Mouse (Mus musculus): ENCODE results near the gene Lingo1. TPM values are rescaled to one million over a fixed set of nuclear protein-coding genes. Genes with fewer than 3 reads are reported as not detected.
A peak's percentile ranks its signal among the peaks of the same experiment; 100 is the strongest.

The Lingo1 gene
- polyA plus RNA-seq, 1 experiment from 2014 or later = 8.9 TPM

DNA sequence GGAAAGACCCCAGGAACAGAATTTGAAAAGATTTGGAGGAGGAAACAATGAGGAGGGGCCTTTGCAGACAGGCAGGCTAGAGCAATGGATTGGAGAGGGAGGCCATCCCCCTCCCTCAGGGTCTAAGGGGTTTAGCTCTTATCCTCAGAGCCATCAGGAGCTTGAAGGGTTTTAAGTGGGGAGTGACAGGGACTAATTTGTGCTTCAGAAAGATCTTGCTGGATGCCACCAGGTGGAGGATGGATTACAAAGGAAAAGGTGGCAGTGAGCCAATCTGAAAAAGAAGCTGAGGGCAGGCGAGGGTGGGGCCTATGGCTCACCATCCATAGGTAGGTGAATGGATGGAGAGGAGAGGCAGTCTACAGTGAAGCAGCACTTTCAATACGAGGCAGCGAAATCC lies 105.0 kb downstream of the Lingo1 start:
- H3K4me3 ChIP-seq (replicated peaks) = no peak overlapping the region
- H3K36me3 ChIP-seq = no peaks in the 10 kb centered on the region
- 60% methylated on average over 3 of the region's 3 CpGs for WGBS
- ATAC-seq (ENCODE audit: insufficient number of reproducible peaks, low FRiP score, low TSS enrichment, low read depth) = no peak
- H3K27me3 ChIP-seq = no peaks in the 10 kb centered on the region
- no peaks in the 10 kb centered on the region for H3K9me3 ChIP-seq (replicated peaks)
- no peak overlapping the region for H3K27ac ChIP-seq (replicated peaks)
- H3K9ac ChIP-seq = no peak overlapping the region
- peaks cover 39% of the 10 kb centered on the region for H3K4me1 ChIP-seq
- H3K4me2 ChIP-seq (replicated peaks) = no peak overlapping the region

DNA sequence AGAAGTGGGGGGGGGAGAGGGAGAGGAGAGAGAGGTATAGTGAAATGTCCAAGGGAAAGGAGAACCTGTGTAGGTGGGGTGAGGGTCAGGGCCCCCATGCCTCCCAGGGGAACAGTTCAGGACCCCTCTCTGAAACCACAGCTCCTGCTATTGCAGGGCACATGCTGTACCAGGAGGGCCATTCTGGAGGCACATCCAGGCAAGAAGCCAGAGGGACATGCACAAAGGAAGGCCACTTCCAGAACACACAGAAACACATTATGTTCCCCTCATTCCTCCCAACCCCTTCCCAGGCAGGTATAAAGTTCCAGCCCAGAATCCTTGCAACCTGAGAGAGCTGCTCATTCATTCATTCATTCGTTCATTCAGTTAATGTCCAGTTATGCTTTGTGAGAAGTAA lies 105.6 kb downstream of the Lingo1 start:
- Histone ChIP-seq H3K4me3 (replicated peaks) (no peak overlapping the region), H3K36me3 (no peaks in the 10 kb centered on the region), H3K27ac (replicated peaks) (no peak overlapping the region), H3K4me2 (replicated peaks) (no peak overlapping the region), H3K4me1 (peaks cover 44% of the 10 kb centered on the region), H3K9ac (no peak overlapping the region), H3K9me3 (replicated peaks) (no peaks in the 10 kb centered on the region), H3K27me3 (no peaks in the 10 kb centered on the region)
- WGBS = 65% methylated on average over 1 of the region's 1 CpGs
- no peak for ATAC-seq (ENCODE audit: insufficient number of reproducible peaks, low FRiP score, low TSS enrichment, low read depth)

DNA sequence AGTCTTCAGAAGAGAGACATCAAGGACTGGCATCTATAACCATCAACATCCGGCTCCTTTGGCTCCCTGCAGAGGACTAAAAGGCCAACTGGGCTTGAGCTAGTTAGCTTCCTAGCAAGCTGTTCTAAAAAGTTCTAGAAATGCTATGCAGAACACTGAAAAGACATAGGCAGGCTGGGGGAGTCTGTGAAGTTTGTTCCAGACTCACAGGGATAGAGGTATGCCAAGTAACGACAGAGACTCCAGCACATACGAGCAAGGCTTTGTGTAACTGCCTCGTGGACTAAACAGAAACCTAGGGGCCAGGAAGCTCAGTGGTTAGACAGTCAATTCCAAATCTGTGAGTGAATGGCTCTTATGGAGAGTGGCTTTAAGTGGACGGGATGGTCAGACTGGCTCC lies 108.8 kb downstream of the Lingo1 start:
- no peaks in the 10 kb centered on the region for H3K36me3 ChIP-seq
- WGBS = 57% methylated on average over 5 of the region's 5 CpGs
- H3K27ac ChIP-seq (replicated peaks) = peak overlapping the region; percentile 81

DNA sequence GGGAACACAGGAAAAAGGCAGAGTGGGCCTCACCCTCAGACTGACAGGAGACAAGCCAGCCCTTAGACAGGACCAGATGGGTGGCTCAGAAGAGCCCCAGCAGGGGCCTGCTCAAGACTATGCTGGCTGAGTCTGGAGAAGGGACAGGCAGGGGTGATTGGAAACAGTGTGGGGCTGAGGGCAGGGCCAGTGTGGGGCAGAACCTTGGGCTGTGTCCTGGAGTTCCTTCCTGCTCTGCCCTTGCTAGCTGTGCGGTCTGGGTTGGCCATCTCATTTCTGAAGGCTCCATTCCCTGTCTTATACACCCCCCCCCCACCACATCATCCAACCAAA lies 109.2 kb downstream of the Lingo1 start:
- Histone ChIP-seq H3K4me2 (replicated peaks) (peak overlapping the region; percentile 19), H3K27me3 (no peaks in the 10 kb centered on the region), H3K9me3 (replicated peaks) (no peaks in the 10 kb centered on the region), H3K4me1 (peaks cover 44% of the 10 kb centered on the region), H3K27ac (replicated peaks) (peak overlapping the region; percentile 81), H3K4me3 (replicated peaks) (no peak overlapping the region), H3K36me3 (no peaks in the 10 kb centered on the region), H3K9ac (no peak overlapping the region)
- 60% methylated on average over 1 of the region's 1 CpGs for WGBS
- peak; percentile 72 for ATAC-seq (ENCODE audit: insufficient number of reproducible peaks, low FRiP score, low TSS enrichment, low read depth)

More for the DNA sequence above, 108.8 kb downstream of the Lingo1 start:
- H3K4me3 ChIP-seq (replicated peaks) = no peak overlapping the region
- no peaks in the 10 kb centered on the region for H3K27me3 ChIP-seq
- no peaks in the 10 kb centered on the region for H3K9me3 ChIP-seq (replicated peaks)
- H3K9ac ChIP-seq = no peak overlapping the region
- no peak overlapping the region for H3K4me2 ChIP-seq (replicated peaks)
- ATAC-seq (ENCODE audit: insufficient number of reproducible peaks, low FRiP score, low TSS enrichment, low read depth) = no peak
- peaks cover 44% of the 10 kb centered on the region for H3K4me1 ChIP-seq

DNA sequence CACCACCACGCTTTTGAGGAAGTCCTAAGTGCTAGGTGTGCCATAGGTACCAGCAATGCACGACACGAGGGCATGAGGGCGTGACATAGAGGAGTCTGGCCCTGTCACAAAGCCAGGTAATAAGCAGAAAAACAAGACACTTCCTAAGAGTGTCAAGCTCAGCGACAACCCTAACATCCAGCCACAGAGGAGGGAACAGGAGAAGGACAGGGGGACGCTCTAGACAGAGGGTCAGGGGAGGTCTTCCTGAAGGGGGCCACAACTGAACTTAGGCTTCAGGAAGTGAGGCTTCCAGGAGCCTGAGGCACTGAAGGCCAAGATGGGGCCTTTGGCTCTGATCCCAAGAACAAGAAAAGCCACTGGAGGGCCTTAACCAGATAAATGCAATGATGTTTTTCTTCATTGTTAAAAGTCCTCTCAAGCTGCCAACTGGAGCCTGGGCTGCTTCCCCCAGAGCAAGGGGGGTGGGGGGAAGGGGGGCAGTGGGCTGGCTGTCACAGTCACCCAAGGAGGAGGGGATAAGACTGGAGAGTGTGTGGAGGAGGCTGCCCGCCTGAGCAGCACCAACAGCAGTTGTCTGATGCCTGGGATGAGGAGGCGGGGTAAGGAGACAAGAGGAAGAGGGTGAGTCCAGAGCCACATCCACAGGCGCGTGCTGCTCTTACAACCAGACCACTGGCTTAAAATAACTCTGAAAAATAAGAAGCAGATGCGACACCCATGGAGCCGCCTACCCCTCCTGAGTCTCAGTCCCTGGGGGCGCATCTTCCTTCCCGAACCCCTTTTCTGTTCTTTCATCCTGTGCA lies 109.7 kb downstream of the Lingo1 start:
- H3K4me2 ChIP-seq (replicated peaks) = peak overlapping the region; percentile 19
- no peak overlapping the region for H3K4me3 ChIP-seq (replicated peaks)
- H3K36me3 ChIP-seq = no peaks in the 10 kb centered on the region
- ATAC-seq (ENCODE audit: insufficient number of reproducible peaks, low FRiP score, low TSS enrichment, low read depth) = peak; percentile 91
- WGBS = 27% methylated on average over 14 of the region's 14 CpGs
- H3K4me1 ChIP-seq = peaks cover 44% of the 10 kb centered on the region
- H3K9ac ChIP-seq = no peak overlapping the region
- H3K27ac ChIP-seq (replicated peaks) = peak overlapping the region; percentile 81
- no peaks in the 10 kb centered on the region for H3K27me3 ChIP-seq
- H3K9me3 ChIP-seq (replicated peaks) = no peaks in the 10 kb centered on the region

DNA sequence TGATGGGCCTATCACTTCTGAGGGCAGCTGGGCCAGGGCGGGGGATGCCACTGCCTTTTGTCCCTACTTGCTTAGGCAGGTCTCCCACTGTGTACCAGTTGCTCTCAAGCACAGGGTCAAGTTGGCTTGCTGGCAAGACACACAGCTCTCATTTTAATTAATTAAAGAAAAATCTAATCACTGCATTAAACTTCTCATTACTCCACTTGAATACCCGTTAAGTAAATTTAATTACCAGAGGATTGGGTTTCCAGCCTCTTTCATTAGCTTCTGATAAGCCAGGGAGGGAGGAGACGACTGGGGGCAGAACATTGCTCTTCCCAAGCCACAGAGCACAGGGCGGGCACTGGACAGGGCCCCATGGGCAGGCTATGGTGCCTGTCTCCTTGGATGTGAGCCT lies 113.4 kb downstream of the Lingo1 start:
- Histone ChIP-seq H3K27me3 (no peaks in the 10 kb centered on the region), H3K9me3 (replicated peaks) (no peaks in the 10 kb centered on the region), H3K4me2 (replicated peaks) (no peak overlapping the region), H3K27ac (replicated peaks) (no peak overlapping the region), H3K4me3 (replicated peaks) (no peak overlapping the region), H3K36me3 (no peaks in the 10 kb centered on the region), H3K9ac (no peak overlapping the region), H3K4me1 (peaks cover 21% of the 10 kb centered on the region)
- WGBS = 45% methylated on average over 4 of the region's 4 CpGs
- no peak for ATAC-seq (ENCODE audit: insufficient number of reproducible peaks, low FRiP score, low TSS enrichment, low read depth)

DNA sequence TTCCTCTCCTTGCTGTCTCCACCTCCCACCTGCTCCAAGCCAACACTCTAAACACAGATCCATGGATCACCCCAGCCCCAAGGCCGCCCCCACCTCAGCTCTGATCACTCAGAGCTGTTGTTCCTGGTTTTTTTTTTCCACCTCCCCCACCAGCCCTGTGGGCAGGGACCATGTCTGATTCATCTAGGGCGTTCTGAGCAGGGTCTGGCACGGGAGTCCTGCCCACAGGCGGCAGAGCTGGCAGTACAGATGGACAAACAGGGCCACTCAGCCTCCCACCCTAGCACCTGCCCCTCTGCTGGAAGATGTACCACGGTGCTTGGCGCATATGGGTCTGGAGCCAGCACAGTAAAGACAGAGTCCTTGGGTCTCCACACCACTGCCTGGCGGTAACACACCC lies 114.3 kb downstream of the Lingo1 start:
- H3K9ac ChIP-seq = no peak overlapping the region
- no peaks in the 10 kb centered on the region for H3K9me3 ChIP-seq (replicated peaks)
- H3K36me3 ChIP-seq = no peaks in the 10 kb centered on the region
- no peak overlapping the region for H3K4me3 ChIP-seq (replicated peaks)
- WGBS = 76% methylated on average over 7 of the region's 7 CpGs
- peaks cover 12% of the 10 kb centered on the region for H3K4me1 ChIP-seq
- H3K4me2 ChIP-seq (replicated peaks) = no peak overlapping the region
- H3K27ac ChIP-seq (replicated peaks) = no peak overlapping the region
- no peaks in the 10 kb centered on the region for H3K27me3 ChIP-seq
- ATAC-seq (ENCODE audit: insufficient number of reproducible peaks, low FRiP score, low TSS enrichment, low read depth) = no peak

DNA sequence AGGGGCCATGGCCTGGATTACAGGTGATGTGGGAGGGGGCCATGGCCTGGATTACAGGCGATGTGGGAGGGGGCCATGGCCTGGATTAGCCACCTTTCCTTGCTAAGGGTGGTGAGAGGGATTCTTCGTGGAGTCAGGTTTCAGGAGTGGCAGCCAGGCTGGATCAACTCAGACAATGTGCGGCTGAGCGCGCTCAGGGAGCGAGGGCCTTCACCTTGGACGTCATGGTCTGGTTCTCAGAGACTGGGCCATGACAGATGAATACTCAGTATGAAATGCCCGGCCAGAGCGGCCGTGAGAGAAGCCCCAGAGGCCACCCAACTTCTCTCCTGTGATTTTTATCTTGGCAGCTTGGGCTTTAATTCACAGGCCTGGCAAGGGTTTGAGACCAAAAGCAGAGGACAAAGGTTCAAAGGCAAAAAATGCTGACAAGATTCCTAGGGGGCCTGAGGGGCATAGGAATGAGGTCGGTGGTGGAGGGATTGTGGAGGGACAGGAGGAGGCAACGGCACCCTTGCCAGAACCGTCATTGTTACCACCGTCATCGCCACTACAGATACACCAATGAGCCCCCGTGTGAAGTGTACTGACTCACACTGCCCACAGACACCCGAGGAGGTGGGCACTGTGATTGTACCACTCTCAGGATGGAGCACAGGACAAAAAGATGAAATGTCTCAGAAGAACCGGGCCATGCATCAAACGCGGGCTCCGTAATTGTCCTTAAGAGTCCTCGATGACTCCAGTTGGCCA lies 117.2 kb downstream of the Lingo1 start:
- no peak overlapping the region for H3K27ac ChIP-seq (replicated peaks)
- no peaks in the 10 kb centered on the region for H3K36me3 ChIP-seq
- no peaks in the 10 kb centered on the region for H3K27me3 ChIP-seq
- 87% methylated on average over 22 of the region's 22 CpGs for WGBS
- no peaks in the 10 kb centered on the region for H3K4me1 ChIP-seq
- no peak overlapping the region for H3K4me2 ChIP-seq (replicated peaks)
- no peak overlapping the region for H3K9ac ChIP-seq
- ATAC-seq (ENCODE audit: insufficient number of reproducible peaks, low FRiP score, low TSS enrichment, low read depth) = no peak
- no peaks in the 10 kb centered on the region for H3K9me3 ChIP-seq (replicated peaks)
- H3K4me3 ChIP-seq (replicated peaks) = no peak overlapping the region

DNA sequence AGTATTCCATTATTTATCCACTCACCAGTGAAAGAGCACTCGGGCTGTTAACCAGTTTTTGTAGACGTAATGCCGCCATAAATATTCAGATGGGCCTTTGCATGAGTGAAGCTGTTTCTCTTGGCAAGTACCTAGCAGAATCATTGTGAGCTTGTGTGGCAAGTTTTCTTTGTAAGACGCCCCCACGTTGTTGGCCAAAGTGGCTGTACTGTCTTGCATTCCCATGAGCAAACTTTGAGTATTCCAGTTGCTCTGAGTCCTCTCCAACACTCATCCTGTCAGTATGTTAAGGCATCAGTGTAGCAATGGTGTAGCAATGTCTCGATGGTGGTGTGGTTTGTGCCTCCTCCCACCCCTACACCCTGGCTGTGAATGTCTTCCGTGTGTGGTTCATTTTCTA lies 120.6 kb downstream of the Lingo1 start:
- H3K4me3 ChIP-seq (replicated peaks) = no peak overlapping the region
- ATAC-seq (ENCODE audit: insufficient number of reproducible peaks, low FRiP score, low TSS enrichment, low read depth) = no peak
- WGBS = 89% methylated on average over 7 of the region's 7 CpGs

DNA sequence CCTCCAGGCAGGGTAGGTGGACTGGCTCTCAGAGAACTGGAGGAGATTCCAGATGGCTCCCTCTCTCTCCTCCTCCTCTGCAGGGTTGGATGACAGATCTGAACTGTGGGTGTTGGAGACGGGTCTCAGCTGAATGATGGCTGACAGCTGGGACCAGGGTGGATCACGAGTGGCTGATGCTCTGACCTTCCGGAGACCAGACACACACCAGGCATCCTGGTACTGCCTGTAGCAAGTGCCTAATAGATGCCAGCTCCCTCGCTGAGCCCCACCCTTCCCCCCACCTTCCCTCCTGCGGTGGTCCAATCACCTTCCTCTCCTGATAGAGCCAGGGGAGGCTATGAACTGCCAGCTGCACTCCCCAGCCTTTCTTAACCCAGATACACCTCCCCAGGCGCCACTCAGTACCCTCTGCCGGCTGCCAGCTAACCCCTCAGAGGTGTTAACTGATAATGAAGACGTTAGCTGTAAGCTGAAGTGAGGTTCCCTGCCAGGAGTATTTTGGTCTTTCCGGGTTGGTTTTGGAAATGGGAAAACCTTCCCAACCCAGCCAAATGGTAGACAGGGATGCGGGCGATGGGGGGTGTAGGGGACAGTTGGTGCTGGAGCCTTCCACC lies 126.6 kb downstream of the Lingo1 start:
- H3K36me3 ChIP-seq = no peaks in the 10 kb centered on the region
- no peak overlapping the region for H3K4me2 ChIP-seq (replicated peaks)
- H3K4me3 ChIP-seq (replicated peaks) = no peak overlapping the region
- H3K4me1 ChIP-seq = no peaks in the 10 kb centered on the region
- H3K27me3 ChIP-seq = no peaks in the 10 kb centered on the region
- peak; percentile 49; the same call in 1 of the 2 replicates for ATAC-seq (ENCODE audit: insufficient number of reproducible peaks, low FRiP score, low TSS enrichment, low read depth)
- no peaks in the 10 kb centered on the region for H3K9me3 ChIP-seq (replicated peaks)
- WGBS = 51% methylated on average over 11 of the region's 11 CpGs
- no peak overlapping the region for H3K9ac ChIP-seq
- no peak overlapping the region for H3K27ac ChIP-seq (replicated peaks)

More for the DNA sequence above, 120.6 kb downstream of the Lingo1 start:
- H3K4me1 ChIP-seq = no peaks in the 10 kb centered on the region
- no peak overlapping the region for H3K9ac ChIP-seq
- H3K27me3 ChIP-seq = no peaks in the 10 kb centered on the region
- no peaks in the 10 kb centered on the region for H3K9me3 ChIP-seq (replicated peaks)
- H3K36me3 ChIP-seq = no peaks in the 10 kb centered on the region
- no peak overlapping the region for H3K4me2 ChIP-seq (replicated peaks)
- no peak overlapping the region for H3K27ac ChIP-seq (replicated peaks)

DNA sequence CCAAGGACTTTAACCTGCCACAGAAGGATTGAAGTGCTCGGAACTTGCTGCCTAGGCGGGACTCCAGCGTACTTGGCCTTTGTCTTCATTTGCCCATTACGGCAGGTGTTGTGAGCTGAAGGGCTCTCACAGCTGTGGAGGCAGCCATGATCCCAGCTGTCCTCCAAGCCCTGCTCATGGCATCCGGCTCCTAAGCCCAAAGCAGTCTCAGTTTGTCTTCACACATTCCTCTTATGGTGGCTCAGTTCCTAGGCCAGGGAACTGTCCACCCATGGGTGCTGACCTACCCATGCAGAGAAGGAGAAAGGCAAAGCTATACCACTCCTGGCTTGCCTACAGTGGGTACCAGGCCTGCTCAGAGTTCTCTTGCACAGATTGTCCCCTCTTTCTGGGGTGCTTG lies 132.1 kb downstream of the Lingo1 start:
- Histone ChIP-seq H3K27ac (replicated peaks) (no peak overlapping the region), H3K9ac (no peak overlapping the region), H3K4me1 (peaks cover 2% of the 10 kb centered on the region; the same call in 1 of the 2 replicates), H3K4me2 (replicated peaks) (no peak overlapping the region), H3K27me3 (0 out of 2 replicates have a peak, but pooled peaks cover 4% of the 10 kb centered on the region), H3K36me3 (no peaks in the 10 kb centered on the region), H3K9me3 (replicated peaks) (no peaks in the 10 kb centered on the region), H3K4me3 (replicated peaks) (no peak overlapping the region)
- no peak for ATAC-seq (ENCODE audit: insufficient number of reproducible peaks, low FRiP score, low TSS enrichment, low read depth)
- 66% methylated on average over 5 of the region's 5 CpGs for WGBS
